Mouse (Mus musculus) urinary bladder, postnatal 10 days (tissue): ENCODE results near the gene Olfr994.

ENCODE experiments used
- DNase-seq: peaks from one replicate; pipeline ENCODE4 v3.0.0; 2022; ENCODE audit warnings: low spot score

Gene Olfr994

DNA sequence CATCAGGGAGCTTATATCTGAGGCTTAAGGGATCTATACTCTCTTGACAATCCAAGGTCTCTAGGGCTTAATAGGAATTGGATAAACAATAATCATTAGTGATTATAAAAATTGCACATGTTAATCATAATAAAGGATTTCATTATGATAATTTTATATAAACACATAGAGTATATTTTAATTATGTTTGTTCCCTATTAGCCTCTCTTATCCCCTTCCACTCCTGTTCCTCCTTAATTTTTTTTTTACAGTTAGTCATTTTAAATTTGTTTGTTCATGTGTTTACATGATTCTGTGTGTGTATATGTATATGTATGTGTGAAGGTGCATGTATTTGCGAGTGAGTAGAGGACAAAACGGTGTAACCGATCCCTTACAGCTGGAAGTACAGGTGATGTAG is at the start of gene Olfr994:
TSS of gene Olfr994 (minus strand) at position 101 of the 400 bp plus-strand sequence.
- no peak for DNase-seq

DNA sequence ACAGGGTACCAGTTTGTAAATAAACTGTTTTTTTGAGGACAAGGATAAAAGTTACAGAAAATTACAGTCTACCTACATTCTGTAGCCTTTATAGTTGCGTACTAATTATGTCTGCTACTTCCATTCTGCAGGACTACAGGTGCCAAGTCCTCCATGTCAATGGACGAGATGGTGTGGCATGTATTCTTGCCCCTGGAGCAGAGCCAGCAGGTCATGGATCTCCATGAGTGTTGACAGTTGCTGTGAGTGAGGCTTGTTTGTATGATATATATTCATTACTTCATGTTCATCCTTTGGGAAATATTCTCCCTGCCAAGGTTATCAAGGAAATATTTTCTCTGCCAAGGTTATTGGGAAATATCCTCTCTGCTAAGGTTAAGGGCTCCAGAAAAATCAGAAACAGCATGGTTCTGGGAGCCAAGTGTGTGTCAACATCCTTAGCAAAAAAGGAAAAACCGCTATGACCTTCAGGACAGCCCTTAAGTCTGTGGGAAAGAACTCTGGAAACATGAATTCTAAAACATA is 30.6 kb upstream of the Olfr994 start:
- DNase-seq: no peak

DNA sequence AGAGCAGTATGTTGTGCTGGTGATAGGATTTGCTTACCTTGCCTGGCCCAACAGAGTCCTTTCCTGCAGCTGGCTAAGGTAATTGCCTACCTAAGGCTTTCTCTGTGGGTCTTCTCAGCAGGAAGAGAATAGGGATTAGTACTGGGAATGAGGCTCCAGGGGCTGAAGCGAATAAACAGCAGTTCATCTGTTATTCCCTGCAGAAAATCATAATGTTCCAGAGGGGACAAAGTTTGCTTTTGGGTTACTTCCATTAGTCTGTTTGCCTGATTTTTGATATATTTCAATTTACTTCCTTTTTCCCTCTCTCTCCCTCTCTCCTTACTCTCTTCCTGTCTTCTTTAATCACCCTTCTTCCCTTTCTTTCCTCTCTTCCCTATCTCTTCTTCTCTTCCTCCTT is 7.3 kb upstream of the Olfr994 start, which contains the start of gene Olfr995:
TSS of gene Olfr995 (minus strand) at position 101 of the 400 bp plus-strand sequence.
- DNase-seq: no peak

DNA sequence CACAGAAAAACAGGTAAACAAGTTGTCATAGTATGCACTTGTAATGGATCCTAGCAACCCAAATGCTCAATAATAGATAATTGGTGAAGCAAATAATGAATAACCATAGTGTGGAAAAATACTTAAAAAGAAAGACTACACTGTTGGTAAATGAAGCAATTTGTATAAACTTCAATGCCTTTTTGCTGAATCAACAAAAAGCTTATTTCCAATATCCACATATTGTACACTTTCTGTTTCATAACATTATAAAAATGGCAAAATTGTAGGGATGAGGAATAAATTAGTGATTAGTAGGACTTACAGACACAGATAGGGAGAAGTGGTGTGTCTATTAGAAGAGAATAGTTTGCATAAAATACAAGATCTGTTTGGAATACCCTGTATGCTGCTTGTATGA is 6.3 kb upstream of the Olfr994 start:
- DNase-seq: no peak

DNA sequence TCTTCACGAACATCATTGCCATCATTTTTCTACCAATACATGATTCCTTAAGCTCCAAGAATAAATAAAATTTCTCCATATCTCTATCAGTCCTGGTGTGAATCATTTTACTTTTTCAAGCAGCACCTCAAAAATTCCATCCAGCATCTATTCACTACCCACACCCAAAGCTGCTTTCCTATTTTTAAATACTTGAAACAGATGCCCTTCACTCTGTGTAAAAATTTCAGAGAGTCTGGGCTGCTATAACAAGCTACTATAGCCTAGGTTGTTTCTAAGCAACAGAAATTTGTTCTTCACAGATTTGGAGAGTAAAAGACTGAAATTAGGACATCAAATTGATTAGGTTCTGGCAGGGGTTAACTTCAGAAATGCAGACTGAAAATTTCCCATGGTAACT is 10.4 kb downstream of the Olfr994 start:
- no peak for DNase-seq

DNA sequence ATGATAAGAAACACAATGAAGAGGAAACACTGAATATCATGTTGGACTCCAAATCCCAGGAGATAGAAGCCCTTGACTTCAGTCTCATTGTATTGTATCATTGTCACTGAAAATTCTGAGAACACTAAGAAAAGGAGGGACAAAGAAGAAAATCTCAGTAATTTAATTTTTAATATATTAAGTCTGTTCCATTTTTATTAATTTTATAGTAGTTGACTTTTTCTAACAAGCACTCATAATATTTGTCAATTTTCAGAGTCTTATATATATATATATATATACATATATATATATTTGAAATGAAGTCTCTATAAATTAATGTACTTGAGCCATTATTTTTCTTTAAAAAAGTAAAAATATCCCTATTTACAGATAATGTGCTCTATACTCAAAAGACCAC is 21.5 kb downstream of the Olfr994 start, which contains the start of gene Olfr993:
TSS of gene Olfr993 (minus strand) at position 101 of the 400 bp plus-strand sequence.
- DNase-seq: no peak

DNA sequence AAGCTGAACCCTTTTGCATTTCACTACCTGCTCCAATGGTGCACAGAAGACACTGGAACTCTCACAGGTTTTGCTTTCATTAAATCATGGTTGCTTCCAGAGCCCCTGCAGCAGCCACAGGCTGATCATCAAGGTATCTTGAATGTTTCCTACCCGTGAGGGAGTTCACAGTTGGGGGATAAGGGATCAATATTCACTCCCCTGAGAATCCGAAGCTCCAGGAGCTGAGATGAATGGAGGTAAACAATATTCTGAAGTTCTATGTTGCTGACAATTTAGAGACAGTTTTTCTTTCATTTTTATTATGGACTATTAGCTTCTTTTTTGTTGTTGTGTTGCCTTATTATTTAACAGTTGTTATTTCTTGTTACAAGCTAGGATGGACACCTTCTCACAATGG is 26.9 kb downstream of the Olfr994 start, which contains the start of gene Olfr992:
TSS of gene Olfr992 (minus strand) at position 101 of the 400 bp plus-strand sequence.
- no peak for DNase-seq
